Mouse (Mus musculus) MEL (cell line): ENCODE measurements at regions not wholly inside any gene's neighbourhood (a gene's known extent, or its start where the extent isn't known, plus 50 kb on each side); places are given as distances from the start of the nearest gene placed in this dataset.

Experiments used
- DNase-seq: peaks from one replicate; pipeline ENCODE4 v3.0.0; 2011; ENCODE audit warnings: low read depth, low spot score
- H3K27ac ChIP-seq: 2 replicates; pipeline ENCODE4 v1.5.1; 2012; ENCODE audit warnings: low read depth, mild to moderate bottlenecking, control low read depth, low read length, moderate library complexity; ENCODE audit not compliant: control insufficient read depth
- H3K27me3 ChIP-seq, 2 experiments: fragments of 150-350 bp in 1 of 2; sonication (generic) in 1 of 2; 2 replicates each; pipeline ENCODE4 v1.6.1; 2012; ENCODE audit warnings: low read length in 2 of 2, mild to moderate bottlenecking in 2 of 2, improper control_type of control experiment in 1 of 2, moderate library complexity in 1 of 2; ENCODE audit not compliant: insufficient read depth in 2 of 2, control insufficient read depth in 1 of 2
- H3K36me3 ChIP-seq, 2 experiments: 2 replicates each; pipeline ENCODE4 v1.6.1; 2012 to 2014; ENCODE audit warnings: low read length in 2 of 2, improper control_type of control experiment in 1 of 2, inconsistent platforms in 1 of 2, mild to moderate bottlenecking in 1 of 2; ENCODE audit not compliant: insufficient read depth in 2 of 2, control insufficient read depth in 1 of 2
- H3K4me1 ChIP-seq, 2 experiments: fragments of 150-350 bp in 1 of 2; sonication (generic) in 1 of 2; 2 replicates each; pipeline ENCODE4 v1.6.1; 2012; ENCODE audit warnings: low read length in 2 of 2, improper control_type of control experiment in 1 of 2, mild to moderate bottlenecking in 1 of 2; ENCODE audit not compliant: insufficient read depth in 2 of 2, control insufficient read depth in 1 of 2
- H3K4me3 ChIP-seq, 2 experiments: fragments of 150-350 bp in 1 of 2; sonication (generic) in 1 of 2; 2 replicates each; pipeline ENCODE4 v1.5.1; 2012; ENCODE audit warnings: low read depth in 2 of 2, low read length in 2 of 2, mild to moderate bottlenecking in 2 of 2, moderate library complexity in 2 of 2, control low read depth in 1 of 2, improper control_type of control experiment in 1 of 2; ENCODE audit not compliant: control insufficient read depth in 1 of 2, insufficient read depth in 1 of 2
- H3K79me2 ChIP-seq: 2 replicates; pipeline ENCODE4 v1.6.1; 2012; ENCODE audit warnings: mild to moderate bottlenecking, low read length, moderate library complexity; ENCODE audit not compliant: control insufficient read depth, poor library complexity, insufficient read depth
- H3K9ac ChIP-seq: 2 replicates; pipeline ENCODE4 v1.6.1; 2012; ENCODE audit warnings: low read depth, mild to moderate bottlenecking, control low read depth, low read length, moderate library complexity; ENCODE audit not compliant: control insufficient read depth, poor library complexity, severe bottlenecking
- H3K9me3 ChIP-seq: fragments of 150-350 bp; sonication (generic); replicated peaks from 2 replicates; pipeline ENCODE4 v1.6.1; 2012; ENCODE audit warnings: mild to moderate bottlenecking, low read length, improper control_type of control experiment, moderate library complexity; ENCODE audit not compliant: insufficient read depth
- CHD1 ChIP-seq: IDR thresholded peaks from 2 replicates; pipeline ENCODE4 v1.6.1; 2012; ENCODE audit warnings: low read depth, mild to moderate bottlenecking, inconsistent platforms, low read length, improper control_type of control experiment
- CTCF ChIP-seq, 3 experiments: IDR thresholded peaks in 2 of 3; conservative IDR thresholded peaks in 1 of 3; 2 replicates each; pipeline ENCODE4 v1.5.1; 2011 to 2012; ENCODE audit warnings: low read length in 3 of 3, low read depth in 2 of 3, mild to moderate bottlenecking in 2 of 3, improper control_type of control experiment in 1 of 3, inconsistent platforms in 1 of 3, mixed read lengths in 1 of 3, moderate library complexity in 1 of 3; ENCODE audit not compliant: control insufficient read depth in 1 of 3, insufficient read depth in 1 of 3, poor library complexity in 1 of 3, severe bottlenecking in 1 of 3
- E2F4 ChIP-seq: IDR thresholded peaks from 2 replicates; pipeline ENCODE4 v1.6.1; 2011; ENCODE audit warnings: low read depth, low read length, improper control_type of control experiment, borderline replicate concordance
- ELF1 ChIP-seq: IDR thresholded peaks from 2 replicates; pipeline ENCODE4 v1.6.1; 2014; ENCODE audit warnings: low read depth, mild to moderate bottlenecking, inconsistent platforms, low read length, improper control_type of control experiment, moderate library complexity
- GABPA ChIP-seq: IDR thresholded peaks from 2 replicates; pipeline ENCODE4 v1.6.1; 2012; ENCODE audit warnings: low read depth, mild to moderate bottlenecking, inconsistent platforms, low read length, improper control_type of control experiment, moderate library complexity
- GATA1 ChIP-seq: IDR thresholded peaks from 2 replicates; pipeline ENCODE4 v1.6.1; 2011; ENCODE audit warnings: low read depth, low read length, improper control_type of control experiment
- HCFC1 ChIP-seq: IDR thresholded peaks from 2 replicates; pipeline ENCODE4 v1.6.1; 2012; ENCODE audit warnings: low read depth, mild to moderate bottlenecking, inconsistent platforms, low read length, improper control_type of control experiment, moderate library complexity
- JUND ChIP-seq: IDR thresholded peaks from 2 replicates; pipeline ENCODE4 v1.6.1; 2011; ENCODE audit warnings: low read depth, mild to moderate bottlenecking, improper control_type of control experiment, low read length
- MAFK ChIP-seq: IDR thresholded peaks from 2 replicates; pipeline ENCODE4 v1.6.1; 2011; ENCODE audit warnings: low read depth, mild to moderate bottlenecking, low read length, improper control_type of control experiment, borderline replicate concordance
- MAX ChIP-seq: IDR thresholded peaks from 2 replicates; pipeline ENCODE4 v1.6.1; 2011; ENCODE audit warnings: low read length, improper control_type of control experiment
- MAZ ChIP-seq: IDR thresholded peaks from 2 replicates; pipeline ENCODE4 v1.6.1; 2012; ENCODE audit warnings: low read depth, mild to moderate bottlenecking, inconsistent platforms, low read length, improper control_type of control experiment
- MEF2A ChIP-seq: IDR thresholded peaks from 2 replicates; pipeline ENCODE4 v1.6.1; 2014; ENCODE audit warnings: low read depth, mild to moderate bottlenecking, inconsistent platforms, low read length, improper control_type of control experiment; ENCODE audit not compliant: poor library complexity, insufficient replicate concordance, severe bottlenecking; ENCODE audit errors: extremely low read depth
- MYC ChIP-seq: IDR thresholded peaks from 2 replicates; pipeline ENCODE4 v1.6.1; 2011; ENCODE audit warnings: low read depth, mild to moderate bottlenecking, low read length, improper control_type of control experiment, moderate library complexity
- NELFE ChIP-seq: IDR thresholded peaks from 2 replicates; pipeline ENCODE4 v1.6.1; 2011; ENCODE audit warnings: low read depth, low read length, improper control_type of control experiment
- POLR2A ChIP-seq, 2 experiments: IDR thresholded peaks; 2 replicates each; pipeline ENCODE4 v1.6.1; 2011 to 2012; ENCODE audit warnings: low read length in 2 of 2, mild to moderate bottlenecking in 2 of 2, control low read depth in 1 of 2, improper control_type of control experiment in 1 of 2, low read depth in 1 of 2, moderate library complexity in 1 of 2; ENCODE audit not compliant: control insufficient read depth in 1 of 2, insufficient read depth in 1 of 2, poor library complexity in 1 of 2
- POLR2AphosphoS2 ChIP-seq: IDR thresholded peaks from 2 replicates; pipeline ENCODE4 v1.6.1; 2011; ENCODE audit warnings: low read length, improper control_type of control experiment
- RCOR1 ChIP-seq: IDR thresholded peaks from 2 replicates; pipeline ENCODE4 v1.6.1; 2012; ENCODE audit warnings: low read depth, mild to moderate bottlenecking, inconsistent platforms, low read length, improper control_type of control experiment
- SIN3A ChIP-seq: IDR thresholded peaks from 2 replicates; pipeline ENCODE4 v1.6.1; 2012; ENCODE audit warnings: low read length, improper control_type of control experiment, inconsistent platforms
- SMC3 ChIP-seq: IDR thresholded peaks from 2 replicates; pipeline ENCODE4 v1.6.1; 2011; ENCODE audit warnings: low read depth, low read length, improper control_type of control experiment
- TBP ChIP-seq: IDR thresholded peaks from 2 replicates; pipeline ENCODE4 v1.8.0; 2011; ENCODE audit warnings: low read depth, low read length, improper control_type of control experiment
- UBTF ChIP-seq: IDR thresholded peaks from 2 replicates; pipeline ENCODE4 v1.6.1; 2012; ENCODE audit warnings: low read depth, mild to moderate bottlenecking, inconsistent platforms, low read length, improper control_type of control experiment, moderate library complexity, borderline replicate concordance; ENCODE audit not compliant: insufficient read depth
- USF2 ChIP-seq, 2 experiments: IDR thresholded peaks; 2 replicates each; pipeline ENCODE4 v1.6.1; 2011 to 2012; ENCODE audit warnings: improper control_type of control experiment in 2 of 2, low read length in 2 of 2, borderline replicate concordance in 1 of 2, inconsistent platforms in 1 of 2, low read depth in 1 of 2, mild to moderate bottlenecking in 1 of 2; ENCODE audit not compliant: insufficient read depth in 1 of 2
- ZKSCAN1 ChIP-seq: IDR thresholded peaks from 2 replicates; pipeline ENCODE4 v1.6.1; 2012; ENCODE audit warnings: low read depth, mild to moderate bottlenecking, inconsistent platforms, low read length, improper control_type of control experiment, moderate library complexity
- ZMIZ1 ChIP-seq: IDR thresholded peaks from 2 replicates; pipeline ENCODE4 v1.6.1; 2012; ENCODE audit warnings: low read depth, mild to moderate bottlenecking, inconsistent platforms, low read length, improper control_type of control experiment, moderate library complexity

DNA sequence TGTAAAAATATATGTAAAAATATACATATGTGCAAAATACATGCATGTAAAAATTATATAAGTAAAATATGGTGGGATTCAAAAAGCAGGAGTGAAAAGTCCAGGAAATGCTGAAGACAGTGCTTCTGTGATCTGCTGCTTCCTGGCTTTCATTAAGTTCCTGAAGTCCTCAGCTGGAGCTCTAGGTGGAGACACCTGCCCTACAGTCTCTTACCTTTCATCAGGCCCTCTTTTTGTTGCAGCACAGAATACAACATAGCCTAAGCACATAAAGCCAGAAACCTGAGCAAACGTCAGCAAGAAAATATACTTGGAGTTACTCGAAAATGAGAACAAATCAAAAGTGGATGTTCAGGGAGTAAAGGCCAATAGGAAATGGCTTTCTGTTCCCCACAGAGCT is 120.6 kb downstream of the Cldn1 start:
- no peak overlapping the region for H3K4me3 ChIP-seq
- no peak for TF ChIP-seq SIN3A
- TF ChIP-seq NELFE, result no peak
- no peak for TF ChIP-seq MAFK
- TF ChIP-seq, all 39 proteins: peak for 0
- Histone ChIP-seq H3K36me3 (no peaks in the 10 kb centered on the region), H3K9ac (no peak overlapping the region), H3K4me1 (no peaks in the 10 kb centered on the region), H3K9me3 (no peaks in the 10 kb centered on the region), H3K79me2 (no peaks in the 10 kb centered on the region), H3K27ac (no peak overlapping the region), H3K27me3 (no peaks in the 10 kb centered on the region)
- no peak for DNase-seq

DNA sequence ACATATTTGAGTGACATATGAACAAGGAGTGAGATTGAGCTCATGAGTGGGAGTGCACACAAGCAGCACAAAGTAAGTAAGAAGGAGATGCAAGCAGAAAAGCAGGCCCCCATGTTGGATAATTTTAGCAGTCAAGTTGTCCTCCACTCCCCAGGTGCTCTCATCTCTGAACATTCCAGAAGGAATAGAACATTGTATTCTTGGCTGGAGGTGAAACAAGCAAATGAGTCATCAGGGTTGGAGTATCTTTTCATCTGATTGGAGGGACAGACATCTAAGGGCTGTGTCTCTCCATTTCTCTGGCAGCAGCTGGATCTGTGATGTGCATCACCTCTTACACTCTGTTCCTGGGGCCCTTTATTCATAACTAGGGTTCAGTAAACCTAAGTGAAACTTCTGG is 122.7 kb downstream of the Cldn1 start:
- no peak overlapping the region for H3K9ac ChIP-seq
- no peaks in the 10 kb centered on the region for H3K79me2 ChIP-seq
- H3K9me3 ChIP-seq, result no peaks in the 10 kb centered on the region
- H3K27ac ChIP-seq, result no peak overlapping the region
- no peaks in the 10 kb centered on the region for H3K36me3 ChIP-seq
- no peak for DNase-seq
- H3K27me3 ChIP-seq, result no peaks in the 10 kb centered on the region
- H3K4me3 ChIP-seq, result no peak overlapping the region
- H3K4me1 ChIP-seq, result no peaks in the 10 kb centered on the region
- TF ChIP-seq MYC (no peak), MAFK (no peak), JUND (no peak), MAX (no peak), SIN3A (no peak), CTCF (IDR thresholded peaks at IDR 0.05 in 2 of 3, conservative IDR thresholded peaks at IDR 0.05 in 1 of 3; ENCODE audit: control insufficient read depth in 1 of 3, insufficient read depth in 1 of 3, low read depth in 2 of 3, low read length in 3 of 3, poor library complexity in 1 of 3, severe bottlenecking in 1 of 3) (no peak), E2F4 (no peak), ZKSCAN1 (no peak), GATA1 (no peak), HCFC1 (no peak), NELFE (no peak)

DNA sequence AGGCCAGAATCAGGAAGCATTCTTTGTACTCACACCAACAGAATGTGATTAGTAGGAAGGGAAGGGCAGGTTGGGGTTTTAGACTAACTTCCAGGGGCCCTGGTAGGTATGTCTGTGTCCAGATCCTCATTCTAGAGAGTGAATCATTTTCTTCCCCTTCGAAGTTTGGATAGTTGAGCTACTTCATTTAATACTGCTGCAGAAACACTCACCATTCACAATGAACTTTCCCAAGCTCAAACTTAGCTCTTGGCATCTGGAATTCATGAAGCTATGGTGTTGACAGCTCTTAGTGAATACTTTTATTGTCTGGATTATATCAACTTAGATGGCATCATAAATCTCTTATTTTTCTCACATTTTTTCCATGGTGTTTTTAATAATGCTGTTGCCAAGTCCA is 123.7 kb downstream of the Cldn1 start:
- no peaks in the 10 kb centered on the region for H3K79me2 ChIP-seq
- no peaks in the 10 kb centered on the region for H3K27me3 ChIP-seq

More for the DNA sequence above, 123.7 kb downstream of the Cldn1 start:
- no peak overlapping the region for H3K27ac ChIP-seq
- H3K9ac ChIP-seq, result no peak overlapping the region
- H3K4me3 ChIP-seq, result no peak overlapping the region
- no peaks in the 10 kb centered on the region for H3K36me3 ChIP-seq
- H3K9me3 ChIP-seq, result no peaks in the 10 kb centered on the region
- DNase-seq, result no peak
- H3K4me1 ChIP-seq, result no peaks in the 10 kb centered on the region
- TF ChIP-seq JUND, result no peak
- TF ChIP-seq ELF1, result no peak
- TF ChIP-seq ZKSCAN1, result no peak
- no peak for TF ChIP-seq UBTF
- no peak for TF ChIP-seq ZMIZ1
- TF ChIP-seq GATA1, result no peak
- TF ChIP-seq SIN3A, result no peak
- no peak for TF ChIP-seq USF2 (IDR thresholded peaks at IDR 0.05; ENCODE audit: borderline replicate concordance in 1 of 2, insufficient read depth in 1 of 2, low read depth in 1 of 2, low read length in 2 of 2)
- TF ChIP-seq POLR2A (IDR thresholded peaks at IDR 0.05; ENCODE audit: control insufficient read depth in 1 of 2, insufficient read depth in 1 of 2, low read depth in 1 of 2, low read length in 2 of 2, poor library complexity in 1 of 2), result no peak
- no peak for TF ChIP-seq RCOR1
- TF ChIP-seq CHD1, result no peak
- TF ChIP-seq POLR2AphosphoS2, result no peak
- no peak for TF ChIP-seq MEF2A
- TF ChIP-seq GABPA, result no peak
- TF ChIP-seq TBP, result no peak
- no peak for TF ChIP-seq SMC3
- TF ChIP-seq MAFK, result no peak
- no peak for TF ChIP-seq MAX
- no peak for TF ChIP-seq MAZ
